In the genomic region with DNA sequence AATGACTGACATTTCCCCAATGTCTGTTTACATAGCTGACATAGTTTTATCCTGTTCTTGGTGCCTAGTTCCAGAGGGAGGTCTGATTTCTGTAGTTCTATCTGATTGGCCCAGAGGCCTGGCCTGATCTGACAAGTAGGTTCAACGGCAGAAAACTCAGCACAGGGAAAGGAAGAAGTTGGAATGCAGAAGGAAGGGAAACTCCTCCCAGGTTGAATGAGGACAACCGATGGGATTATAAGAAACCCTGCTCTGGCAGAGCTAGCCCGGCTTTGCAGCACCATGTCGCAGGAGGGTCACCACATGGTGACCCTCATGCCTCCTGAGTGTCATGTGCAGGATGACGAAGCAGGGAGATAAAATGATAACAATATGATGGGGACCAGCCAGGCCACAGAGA, we compare ENCODE assay signal across 15 mouse cellular contexts.
"Had no signal": no experiment of that assay in that cellular context is flagged by ENCODE, and none has a peak within 500 bp of the region (broad histone marks: within the 10 kb centered on the region; RNA-seq: fewer than 3 reads in every experiment).

No protein-coding gene starts in this region.

- H3K4me1 ChIP-seq: midbrain, embryonic 10.5 days; midbrain, embryonic 12.5 days; neural tube, embryonic 15.5 days; stomach, embryonic 15.5 days had no signal

- H3K27me3 ChIP-seq: midbrain, embryonic 12.5 days; neural tube, embryonic 13.5 days; neural tube, embryonic 15.5 days; stomach, embryonic 15.5 days had no signal

- DNase-seq: lung, adult 2 months; midbrain, embryonic 14.5 days; retina, postnatal 1 day; right cerebral cortex, adult 18-20 months; thymus, adult 2 months; thymus, postnatal 14 days; thymus, postnatal 36 days had no signal

- H3K27ac ChIP-seq: liver, embryonic 14.5 days; midbrain, embryonic 10.5 days; midbrain, embryonic 12.5 days; neural tube, embryonic 13.5 days; neural tube, embryonic 15.5 days; stomach, embryonic 15.5 days; stomach, postnatal 0 days had no signal

- H3K4me3 ChIP-seq: midbrain, embryonic 10.5 days; midbrain, embryonic 12.5 days; myocyte; neural tube, embryonic 13.5 days; neural tube, embryonic 15.5 days; stomach, embryonic 15.5 days had no signal

- H3K9me3 ChIP-seq: midbrain, embryonic 10.5 days; midbrain, embryonic 12.5 days; neural tube, embryonic 13.5 days; neural tube, embryonic 15.5 days; stomach, embryonic 15.5 days had no signal

- H3K36me3 ChIP-seq: midbrain, embryonic 10.5 days; midbrain, embryonic 12.5 days; neural tube, embryonic 13.5 days; neural tube, embryonic 15.5 days; stomach, embryonic 15.5 days had no signal
